Mouse (Mus musculus) heart, postnatal 10 days (tissue): Measurements from ENCODE around the gene Stip1. TPM values are rescaled to one million over a fixed set of nuclear protein-coding genes. Genes with fewer than 3 reads are reported as not detected.

Experiments used
- DNase-seq, 2 experiments: peaks; one replicate each; pipeline ENCODE4 v3.0.0; 2021
- intact Hi-C: fragments of 180-260 bp; cut with DNase I; formaldehyde crosslinking; loops from one replicate; pipeline ENCODE4 v1.15.1; 2025
- total RNA-seq, 2 experiments: library from RNA; stranded (reverse); gene quantifications; 2 replicates each; pipeline ENCODE4 v1.2.3; 2021

The Stip1 gene
- total RNA-seq, 2 experiments from 2014 or later: 104 to 117 TPM

DNA sequence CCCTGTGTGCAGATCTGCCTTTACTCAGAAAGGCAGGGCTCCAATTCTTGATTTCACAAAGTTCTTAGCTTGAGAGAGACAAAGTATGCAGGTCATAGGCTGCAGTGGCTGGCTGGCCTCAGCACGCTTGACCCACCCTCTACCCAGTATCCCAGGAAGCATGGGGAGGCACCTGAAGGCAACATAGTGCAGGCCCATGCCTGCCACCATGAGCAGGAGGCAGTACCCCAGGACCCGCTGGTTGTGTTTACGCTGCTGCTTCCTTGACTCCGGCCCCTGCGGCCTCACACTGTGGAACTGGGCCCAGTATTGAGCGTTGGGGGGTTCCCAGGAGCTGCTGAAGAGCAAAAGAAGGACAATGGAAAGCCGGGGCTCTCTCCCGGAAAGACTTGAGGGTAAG is 50.5 kb downstream of the Stip1 start:
- intact Hi-C loops: no loop called here

GRCm38 (mm10) chr19:6987904-6988285 is 51.9 kb downstream of the Stip1 start:
- DNase-seq: no peak
- intact Hi-C loops: no loop called here

More for the DNA sequence above, 50.5 kb downstream of the Stip1 start:
- no peak for DNase-seq

GRCm38 (mm10) chr19:6987061-6987903 is 52.5 kb downstream of the Stip1 start, which contains the start of gene Vegfb:
TSS of gene Vegfb (minus strand) at chr19:6987651.
- DNase-seq: peak; percentile 78 to 80
- intact Hi-C loops: no loop called here

DNA sequence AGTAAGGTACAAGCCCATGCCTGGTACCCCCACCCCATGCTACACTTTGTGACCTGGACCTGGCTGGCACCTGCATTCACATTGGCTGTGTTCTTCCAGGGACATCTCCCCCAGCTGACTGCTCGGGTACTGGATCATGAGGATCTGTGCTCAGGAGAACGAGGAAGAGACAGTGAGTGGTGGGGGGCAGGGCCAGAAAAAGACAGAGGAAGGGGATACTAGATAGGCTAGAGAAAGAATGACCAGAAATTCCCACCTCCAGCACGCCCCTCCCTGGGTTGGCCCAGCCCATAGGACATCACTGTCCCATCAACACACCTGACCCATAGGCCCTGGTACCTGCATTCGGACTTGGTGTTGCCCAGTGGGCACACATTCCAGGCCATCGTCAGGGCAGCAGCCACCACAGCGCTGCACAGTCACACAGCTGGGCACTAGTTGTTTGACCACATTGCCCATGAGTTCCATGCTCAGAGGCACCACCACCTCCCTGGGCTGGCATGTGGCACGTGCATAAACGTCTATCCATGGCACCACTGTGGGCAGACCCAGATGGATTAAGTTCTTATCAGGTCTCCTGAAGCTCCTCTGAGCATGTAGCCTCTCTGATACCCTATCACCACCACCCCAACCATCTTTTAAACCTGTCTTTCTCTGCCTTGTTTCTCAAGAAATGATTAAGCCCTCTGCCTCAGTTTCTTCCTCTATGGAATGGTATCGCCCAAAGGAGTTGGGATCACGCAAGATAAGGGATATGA is 53.6 kb downstream of the Stip1 start:
- DNase-seq: no peak
- intact Hi-C loops: no loop called here

GRCm38 (mm10) chr19:6985300-6985699 is 54.5 kb downstream of the Stip1 start:
- intact Hi-C loops: no loop called here
- no peak for DNase-seq

GRCm38 (mm10) chr19:6983621-6984020 is 56.1 kb downstream of the Stip1 start:
- DNase-seq: no peak
- intact Hi-C loops: no loop called here

DNA sequence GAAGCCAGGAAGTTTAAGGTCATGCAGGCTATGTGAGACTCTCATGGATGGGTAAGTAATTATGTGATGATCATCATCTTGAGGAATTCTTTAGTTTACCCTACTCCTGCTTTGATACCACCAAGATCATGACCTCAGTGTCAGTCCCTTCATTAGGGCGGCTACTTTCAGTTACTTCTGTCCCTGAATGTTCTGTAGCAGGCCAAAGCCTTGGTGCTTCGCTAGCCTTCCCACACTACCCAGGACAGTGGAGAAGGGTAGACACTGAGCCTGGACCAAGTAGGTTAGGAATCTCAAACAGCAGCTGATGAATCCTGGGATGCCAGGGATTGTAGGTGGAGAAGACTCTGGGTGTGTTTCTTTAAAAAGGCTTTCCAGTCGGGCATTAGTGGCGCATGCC is 58.3 kb downstream of the Stip1 start:
- intact Hi-C loops: no loop called here
- DNase-seq: no peak

DNA sequence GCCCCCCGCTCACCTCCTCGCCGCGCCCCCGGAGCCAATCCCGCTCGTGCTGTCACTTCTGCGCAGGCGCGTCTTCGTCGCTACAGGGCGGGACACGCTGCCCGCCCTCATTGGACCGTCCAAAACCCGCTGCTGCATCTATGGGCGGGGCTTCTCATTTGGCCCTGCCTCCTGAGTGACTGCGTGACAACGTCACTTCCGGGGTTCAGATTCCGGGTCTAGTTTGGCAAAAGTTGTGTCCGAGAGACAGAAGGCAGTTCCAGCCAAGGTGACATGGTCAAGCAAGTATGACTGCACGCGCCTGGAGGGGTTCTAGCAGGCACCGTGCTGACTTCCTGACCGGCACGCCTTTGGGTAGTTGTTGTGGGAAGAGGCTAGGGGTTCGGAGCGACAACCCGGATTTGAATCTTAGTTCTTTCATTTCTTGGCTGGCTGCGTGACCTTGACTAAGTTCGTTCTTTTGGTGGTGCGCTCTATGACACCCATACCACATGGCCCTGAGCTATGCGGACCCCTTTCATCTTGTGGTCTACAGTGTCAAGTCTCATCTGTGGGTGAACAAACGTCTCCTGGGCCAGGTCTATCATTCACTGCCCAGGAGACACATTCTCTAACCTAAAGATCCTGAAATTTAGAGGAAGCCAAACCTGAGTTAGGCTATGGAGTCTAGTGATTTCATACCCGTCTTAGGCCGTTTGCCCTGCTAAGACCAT is 59.2 kb downstream of the Stip1 start, which contains the start of gene Fkbp2:
Gene Fkbp2, minus strand, starts transcription at position 121 of the 713 bp plus-strand sequence.
- intact Hi-C loops: no loop called here
- peak; percentile 99 to 100 for DNase-seq

- peak; percentile 100 for DNase-seq
- intact Hi-C loops: loop anchor here (2.0 to 5.0 kb wide), 3 partner anchors 37 to 55 kb away; partner anchors contain the start of genes Bad, Catsperz and Gpr137
These were observed 60.0 kb downstream of the Stip1 start for GRCm38 (mm10) chr19:6979486-6980380.

GRCm38 (mm10) chr19:6979001-6979479 is 60.7 kb downstream of the Stip1 start:
- intact Hi-C loops: loop anchor here (2.0 to 5.0 kb wide), 3 partner anchors 37 to 54 kb away; partner anchors contain the start of genes Bad, Catsperz and Gpr137
- peak; percentile 38 to 46 for DNase-seq

GRCm38 (mm10) chr19:6978639-6978974 is 61.2 kb downstream of the Stip1 start:
- intact Hi-C loops: loop anchor here (2.0 to 5.0 kb wide), 3 partner anchors 36 to 54 kb away; partner anchors contain the start of genes Bad, Catsperz and Gpr137
- DNase-seq: no peak

GRCm38 (mm10) chr19:6977759-6978638 is 61.8 kb downstream of the Stip1 start:
- no peak for DNase-seq
- intact Hi-C loops: loop anchor here (2.0 to 5.0 kb wide), 3 partner anchors 36 to 53 kb away; partner anchors contain the start of genes Bad, Catsperz and Gpr137

- DNase-seq: peak; percentile 77 to 84
- intact Hi-C loops: loop anchor here (5.0 kb wide), 1 partner anchor 34 kb away; the partner anchor contains the start of genes Bad and Gpr137
These were observed 63.9 kb downstream of the Stip1 start, which contains the start of gene Plcb3 for GRCm38 (mm10) chr19:6975537-6976521. TSS of gene Plcb3 (minus strand) at chr19:6976470.

GRCm38 (mm10) chr19:6974211-6975205 is 65.3 kb downstream of the Stip1 start, which contains the start of gene Ppp1r14b:
TSS of gene Ppp1r14b (plus strand) at chr19:6974968.
- intact Hi-C loops: loop anchor here (1.0 to 5.0 kb wide), 2 partner anchors 22 to 32 kb away; partner anchors contain the start of genes Bad and Gpr137
- peak; percentile 84 to 87 for DNase-seq

DNA sequence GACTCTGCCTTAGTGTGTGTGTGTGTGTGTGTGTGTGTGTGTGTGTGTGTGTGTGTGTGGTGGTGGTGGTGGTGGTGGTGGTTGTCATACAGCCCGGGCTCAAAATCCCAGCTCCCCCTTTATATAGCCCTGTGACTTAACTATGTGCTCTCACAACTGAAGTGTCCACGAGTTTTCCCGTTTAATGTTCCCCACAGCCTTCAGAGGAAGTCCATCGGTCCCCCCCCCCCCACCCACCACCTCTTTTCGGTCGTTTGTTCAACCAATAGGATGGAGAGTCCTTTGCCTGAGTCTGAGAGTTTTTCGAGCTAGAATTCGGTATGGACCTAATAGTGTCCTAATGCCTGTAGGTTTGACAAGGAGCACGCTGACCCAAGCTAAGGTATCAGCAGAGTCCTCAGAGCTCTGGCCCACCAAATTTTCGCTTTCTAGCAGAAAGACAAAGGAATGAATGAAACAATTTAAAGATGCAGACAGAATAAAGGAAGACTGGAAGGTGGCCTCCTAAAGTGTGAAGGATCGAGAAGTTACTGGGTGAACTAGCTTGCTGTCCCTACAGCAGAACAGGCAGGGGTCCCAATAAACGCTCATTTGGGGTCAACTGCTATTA is 66.1 kb downstream of the Stip1 start:
- DNase-seq: no peak
- intact Hi-C loops: loop anchor here (1.0 kb wide), 1 partner anchor 21 kb away; no protein-coding TSS in a partner anchor
